Mouse (Mus musculus) hindbrain, embryonic 15.5 days (tissue): ENCODE data around the gene Herc4. TPM values are rescaled to one million over a fixed set of nuclear protein-coding genes. Genes with fewer than 3 reads are reported as not detected.
"Not testable (repeated sequence)": the region's sequence is repeated elsewhere in the genome, so short reads cannot be mapped to it uniquely, and the experiment has no call there.

Experiments used
- ATAC-seq: fragments of 200-750 bp; cut with Nextera tagmentation; 2 replicates; pipeline ENCODE4 v1.8.0; 2017; ENCODE audit warnings: low read depth, moderate number of reproducible peaks, moderate TSS enrichment; ENCODE audit not compliant: low FRiP score
- H3K27ac ChIP-seq: fragments of 300-500 bp; sonication (generic); replicated peaks from 2 replicates; pipeline ENCODE4 v1.5.1; 2015; ENCODE audit warnings: mild to moderate bottlenecking, inconsistent platforms
- H3K27me3 ChIP-seq: fragments of 300-500 bp; sonication (generic); 2 replicates; pipeline ENCODE4 v1.6.1; 2015; ENCODE audit warnings: control low read depth, inconsistent platforms
- H3K36me3 ChIP-seq: fragments of 300-500 bp; sonication (generic); 2 replicates; pipeline ENCODE4 v1.6.1; 2015; ENCODE audit warnings: control low read depth, inconsistent platforms
- H3K4me1 ChIP-seq: fragments of 300-500 bp; sonication (generic); replicated peaks from 2 replicates; pipeline ENCODE4 v1.6.1; 2015; ENCODE audit warnings: control low read depth, inconsistent platforms
- H3K4me2 ChIP-seq: fragments of 300-500 bp; sonication (generic); 2 replicates; pipeline ENCODE4 v1.6.1; 2015; ENCODE audit warnings: moderate library complexity, mild to moderate bottlenecking, inconsistent platforms
- H3K4me3 ChIP-seq: fragments of 300-500 bp; sonication (generic); 2 replicates; pipeline ENCODE4 v1.5.1; 2015; ENCODE audit warnings: mild to moderate bottlenecking, inconsistent platforms
- H3K9ac ChIP-seq: fragments of 300-500 bp; sonication (generic); 2 replicates; pipeline ENCODE4 v1.6.1; 2015; ENCODE audit warnings: inconsistent platforms
- H3K9me3 ChIP-seq: fragments of 300-500 bp; sonication (generic); 2 replicates; pipeline ENCODE4 v1.6.1; 2016; ENCODE audit warnings: control low read depth, inconsistent platforms
- WGBS: fragments of 180-500 bp; shearing (Covaris S2); methylation state at CpG from one replicate; pipeline ENCODE4 v1.1.7; 2015; 5-methylcytosine and 5-hydroxymethylcytosine counted together
- polyA plus RNA-seq: library from polyadenylated mRNA; unstranded; fragments of >200 nt; fragmentation: Nextera tagmentation; extraction: Ambion mirVana; gene quantifications from 2 replicates; pipeline ENCODE4 v1.2.1, GENCODE M21; 2015

Gene Herc4
- polyA plus RNA-seq, 1 experiment from 2014 or later, result 27.5 TPM

- Histone ChIP-seq H3K4me3 (peak overlapping the region; percentile 87), H3K36me3 (peaks cover 15% of the 10 kb centered on the region), H3K4me2 (peak overlapping the region; percentile 85), H3K9me3 (no peaks in the 10 kb centered on the region), H3K27me3 (no peaks in the 10 kb centered on the region), H3K9ac (peak overlapping the region; percentile 32), H3K27ac (no peak overlapping the region), H3K4me1 (peaks cover 25% of the 10 kb centered on the region)
- no peak for ATAC-seq
- 54% methylated on average over 13 of the region's 13 CpGs for WGBS
Observed at GRCm38 (mm10) chr10:63336901-63337300, 93.3 kb downstream of the Herc4 start.

GRCm38 (mm10) chr10:63337326-63337725 lies 93.7 kb downstream of the Herc4 start:
- H3K27me3 ChIP-seq, result no peaks in the 10 kb centered on the region
- peaks cover 25% of the 10 kb centered on the region for H3K4me1 ChIP-seq
- WGBS, result 26% methylated on average over 5 of the region's 5 CpGs
- H3K4me3 ChIP-seq, result peak overlapping the region; percentile 87
- peaks cover 14% of the 10 kb centered on the region for H3K36me3 ChIP-seq
- peak overlapping the region; percentile 85 for H3K4me2 ChIP-seq
- no peaks in the 10 kb centered on the region for H3K9me3 ChIP-seq
- no peak for ATAC-seq
- no peak overlapping the region for H3K27ac ChIP-seq
- H3K9ac ChIP-seq, result peak overlapping the region; percentile 32

GRCm38 (mm10) chr10:63337951-63338836 lies 94.6 kb downstream of the Herc4 start:
- Histone ChIP-seq H3K4me3 (peak overlapping the region; percentile 87), H3K27me3 (no peaks in the 10 kb centered on the region), H3K36me3 (peaks cover 10% of the 10 kb centered on the region), H3K4me1 (peaks cover 25% of the 10 kb centered on the region), H3K27ac (peak overlapping the region; percentile 93), H3K9ac (peak overlapping the region; percentile 96), H3K4me2 (peak overlapping the region; percentile 85), H3K9me3 (no peaks in the 10 kb centered on the region)
- ATAC-seq, result peak; percentile 88
- WGBS, result 1% methylated on average over 99 of the region's 113 CpGs

GRCm38 (mm10) chr10:63338914-63339643 lies 95.5 kb downstream of the Herc4 start:
- Histone ChIP-seq H3K4me2 (peak overlapping the region; percentile 85), H3K27me3 (no peaks in the 10 kb centered on the region), H3K9ac (peak overlapping the region; percentile 96), H3K4me3 (peak overlapping the region; percentile 87), H3K4me1 (peaks cover 25% of the 10 kb centered on the region), H3K9me3 (no peaks in the 10 kb centered on the region), H3K36me3 (peaks cover 3% of the 10 kb centered on the region; the same call in 1 of the 2 replicates), H3K27ac (peak overlapping the region; percentile 93)
- ATAC-seq, result peak; percentile 96
- WGBS, result under 1% methylated on average over 66 of the region's 74 CpGs

- Histone ChIP-seq H3K27ac (no peak overlapping the region), H3K4me1 (peaks cover 20% of the 10 kb centered on the region), H3K9me3 (no peaks in the 10 kb centered on the region), H3K36me3 (no peaks in the 10 kb centered on the region), H3K4me2 (no peak overlapping the region), H3K27me3 (no peaks in the 10 kb centered on the region), H3K4me3 (no peak overlapping the region), H3K9ac (no peak overlapping the region)
- ATAC-seq, result no peak
- WGBS, result 87% methylated on average over 2 of the region's 2 CpGs
Observed at GRCm38 (mm10) chr10:63341351-63341750, 97.7 kb downstream of the Herc4 start.

- H3K27me3 ChIP-seq, result no peaks in the 10 kb centered on the region
- H3K9ac ChIP-seq, result no peak overlapping the region
- no peak overlapping the region for H3K4me3 ChIP-seq
- no peak overlapping the region for H3K4me2 ChIP-seq
- 95% methylated on average over 3 of the region's 3 CpGs for WGBS
- ATAC-seq, result no peak
- no peaks in the 10 kb centered on the region for H3K9me3 ChIP-seq
- H3K4me1 ChIP-seq, result no peaks in the 10 kb centered on the region; the same call in 1 of the 2 replicates
- H3K27ac ChIP-seq, result no peak overlapping the region
- H3K36me3 ChIP-seq, result no peaks in the 10 kb centered on the region
Observed at GRCm38 (mm10) chr10:63344751-63345150, 101.1 kb downstream of the Herc4 start.

- 60% methylated on average over 3 of the region's 3 CpGs for WGBS
Observed at GRCm38 (mm10) chr10:63348291-63348690, 104.7 kb downstream of the Herc4 start.

GRCm38 (mm10) chr10:63350666-63351065 lies 107.1 kb downstream of the Herc4 start:
- Histone ChIP-seq H3K9ac (no peak overlapping the region), H3K36me3 (no peaks in the 10 kb centered on the region), H3K4me1 (no peaks in the 10 kb centered on the region), H3K4me3 (no peak overlapping the region), H3K27ac (no peak overlapping the region), H3K9me3 (no peaks in the 10 kb centered on the region), H3K4me2 (no peak overlapping the region), H3K27me3 (no peaks in the 10 kb centered on the region)
- 92% methylated on average over 7 of the region's 7 CpGs for WGBS
- no peak for ATAC-seq

More at GRCm38 (mm10) chr10:63348291-63348690, 104.7 kb downstream of the Herc4 start:
- H3K36me3 ChIP-seq, result no peaks in the 10 kb centered on the region
- no peak overlapping the region for H3K27ac ChIP-seq
- H3K9ac ChIP-seq, result no peak overlapping the region
- H3K4me1 ChIP-seq, result no peaks in the 10 kb centered on the region
- H3K27me3 ChIP-seq, result no peaks in the 10 kb centered on the region
- H3K4me3 ChIP-seq, result no peak overlapping the region
- ATAC-seq, result no peak
- H3K9me3 ChIP-seq, result no peaks in the 10 kb centered on the region
- H3K4me2 ChIP-seq, result no peak overlapping the region

GRCm38 (mm10) chr10:63351099-63351498 lies 107.5 kb downstream of the Herc4 start:
- not testable (repeated sequence) for H3K4me3 ChIP-seq, H3K4me2 ChIP-seq, H3K27ac ChIP-seq, H3K27me3 ChIP-seq, H3K9me3 ChIP-seq, H3K4me1 ChIP-seq, H3K36me3 ChIP-seq, ATAC-seq, H3K9ac ChIP-seq
- WGBS, result 90% methylated on average over 7 of the region's 7 CpGs

GRCm38 (mm10) chr10:63352111-63352510 lies 108.5 kb downstream of the Herc4 start:
- no peak for ATAC-seq
- no peak overlapping the region for H3K4me2 ChIP-seq
- H3K36me3 ChIP-seq, result no peaks in the 10 kb centered on the region
- H3K9me3 ChIP-seq, result no peaks in the 10 kb centered on the region
- H3K27me3 ChIP-seq, result no peaks in the 10 kb centered on the region
- H3K4me1 ChIP-seq, result no peaks in the 10 kb centered on the region
- no peak overlapping the region for H3K9ac ChIP-seq
- no peak overlapping the region for H3K27ac ChIP-seq
- 68% methylated on average over 5 of the region's 5 CpGs for WGBS
- H3K4me3 ChIP-seq, result no peak overlapping the region

GRCm38 (mm10) chr10:63360502-63360901 lies 116.9 kb downstream of the Herc4 start:
- 71% methylated on average over 1 of the region's 1 CpGs for WGBS
- H3K9me3 ChIP-seq, result no peaks in the 10 kb centered on the region
- no peak for ATAC-seq
- H3K27ac ChIP-seq, result no peak overlapping the region
- no peaks in the 10 kb centered on the region for H3K36me3 ChIP-seq
- H3K4me3 ChIP-seq, result no peak overlapping the region
- no peak overlapping the region for H3K9ac ChIP-seq
- H3K4me2 ChIP-seq, result no peak overlapping the region
- no peaks in the 10 kb centered on the region for H3K27me3 ChIP-seq
- H3K4me1 ChIP-seq, result no peaks in the 10 kb centered on the region

GRCm38 (mm10) chr10:63365918-63366455 lies 122.4 kb downstream of the Herc4 start:
- H3K4me2 ChIP-seq, result peak overlapping the region; percentile 35; the same call in 1 of the 2 replicates
- no peaks in the 10 kb centered on the region for H3K27me3 ChIP-seq
- no peak overlapping the region for H3K27ac ChIP-seq
- no peaks in the 10 kb centered on the region for H3K36me3 ChIP-seq
- H3K9ac ChIP-seq, result no peak overlapping the region
- H3K9me3 ChIP-seq, result no peaks in the 10 kb centered on the region
- H3K4me3 ChIP-seq, result no peak overlapping the region
- no peak for ATAC-seq
- 52% methylated on average over 7 of the region's 7 CpGs for WGBS
- no peaks in the 10 kb centered on the region for H3K4me1 ChIP-seq
